Mouse (Mus musculus): ENCODE measurements around the gene Mta2.
A peak's percentile ranks its signal among the peaks of the same experiment; 100 is the strongest.

Gene Mta2

GRCm38 (mm10) chr19:8929224-8930088 is 12.2 kb upstream of the Mta2 start, which contains the start of the genes Rom1 and Eml3:
TSS of gene Rom1 (minus strand) at chr19:8929356.
TSS of gene Eml3 (plus strand) at chr19:8929552.
- DNase-seq, result peak; percentile 89

- no peak for DNase-seq
These were observed 11.6 kb upstream of the Mta2 start for GRCm38 (mm10) chr19:8930117-8930516.

GRCm38 (mm10) chr19:8930771-8931170 is 10.9 kb upstream of the Mta2 start:
- no peak for DNase-seq

- no peak for DNase-seq
These were observed 4.9 kb upstream of the Mta2 start for GRCm38 (mm10) chr19:8936736-8937135.

- DNase-seq, result peak; percentile 73
These were observed 1.0 kb upstream of the Mta2 start for GRCm38 (mm10) chr19:8940526-8941133.

- DNase-seq, result peak; percentile 65
These were observed 550 bp upstream of the Mta2 start for GRCm38 (mm10) chr19:8941136-8941514.

- no peak for DNase-seq
These were observed 745 bp downstream of the Mta2 start for GRCm38 (mm10) chr19:8942276-8942964.

GRCm38 (mm10) chr19:8943047-8943446 is 1.4 kb downstream of the Mta2 start:
- DNase-seq, result no peak

- no peak for DNase-seq
These were observed 2.4 kb downstream of the Mta2 start for GRCm38 (mm10) chr19:8944062-8944461.

- DNase-seq, result no peak
These were observed 3.1 kb downstream of the Mta2 start for GRCm38 (mm10) chr19:8944750-8945149.

- DNase-seq, result no peak
These were observed 3.6 kb downstream of the Mta2 start for GRCm38 (mm10) chr19:8945251-8945650.

GRCm38 (mm10) chr19:8946929-8947328 is 5.3 kb downstream of the Mta2 start:
- DNase-seq, result no peak

GRCm38 (mm10) chr19:8950190-8950589 is 8.5 kb downstream of the Mta2 start:
- peak; percentile 23 for DNase-seq

GRCm38 (mm10) chr19:8952241-8952640 is 10.6 kb downstream of the Mta2 start:
- DNase-seq, result no peak

GRCm38 (mm10) chr19:8953135-8954039 is 11.7 kb downstream of the Mta2 start, which contains the start of gene Tut1:
TSS of gene Tut1 (plus strand) at chr19:8953847.
- DNase-seq, result peak; percentile 92

GRCm38 (mm10) chr19:8954171-8954570 is 12.5 kb downstream of the Mta2 start:
- no peak for DNase-seq

- DNase-seq, result no peak
These were observed 20.6 kb downstream of the Mta2 start for GRCm38 (mm10) chr19:8962256-8962655.

- DNase-seq, result peak; percentile 67
These were observed 23.4 kb downstream of the Mta2 start for GRCm38 (mm10) chr19:8965075-8965474.

GRCm38 (mm10) chr19:8965771-8966170 is 24.1 kb downstream of the Mta2 start:
- peak; percentile 76 for DNase-seq

GRCm38 (mm10) chr19:8966198-8966589 is 24.5 kb downstream of the Mta2 start:
- DNase-seq, result no peak

- DNase-seq, result peak; percentile 100
These were observed 25.1 kb downstream of the Mta2 start, which contains the start of gene Eef1g for GRCm38 (mm10) chr19:8966590-8967372. TSS of gene Eef1g (plus strand) at chr19:8967041.

GRCm38 (mm10) chr19:8967373-8967743 is 25.7 kb downstream of the Mta2 start:
- no peak for DNase-seq

All from cerebellum, adult 9-11 months (tissue).